Mouse (Mus musculus) G1E (cell line): Measurements from ENCODE around the gene Ttc29. TPM values are rescaled to one million over a fixed set of nuclear protein-coding genes. Genes with fewer than 3 reads are reported as not detected.
A peak's percentile ranks its signal among the peaks of the same experiment; 100 is the strongest.

Source experiments
- ATAC-seq: 2 replicates; pipeline ENCODE4 v1.8.0; 2016; ENCODE audit warnings: mild to moderate bottlenecking; ENCODE audit not compliant: insufficient number of reproducible peaks, poor library complexity, low FRiP score, severe bottlenecking; ENCODE audit errors: extremely low read depth
- DNase-seq: peaks from one replicate; pipeline ENCODE4 v3.0.0; 2012; ENCODE audit warnings: low spot score
- H3K27me3 ChIP-seq: 2 replicates; pipeline ENCODE4 v1.6.1; 2012; ENCODE audit warnings: mild to moderate bottlenecking, low read length, inconsistent platforms; ENCODE audit not compliant: insufficient read depth
- H3K36me3 ChIP-seq: replicated peaks from 2 replicates; pipeline ENCODE3; 2012; ENCODE audit warnings: mild to moderate bottlenecking, inconsistent platforms
- H3K4me1 ChIP-seq: 2 replicates; pipeline ENCODE4 v1.6.1; 2012; ENCODE audit warnings: low read depth, low read length, inconsistent platforms, mixed read lengths; ENCODE audit not compliant: insufficient read depth
- H3K4me3 ChIP-seq: 2 replicates; pipeline ENCODE4 v1.5.1; 2012; ENCODE audit warnings: low read depth, mild to moderate bottlenecking, inconsistent platforms, low read length, moderate library complexity, mixed read lengths
- H3K9me3 ChIP-seq: replicated peaks from 2 replicates; pipeline ENCODE4 v1.6.1; 2012; ENCODE audit warnings: inconsistent platforms
- CTCF ChIP-seq: IDR thresholded peaks from 2 replicates; pipeline ENCODE4 v1.5.1; 2012; ENCODE audit warnings: low read depth, low read length, inconsistent platforms, mixed read lengths
- GATA1 ChIP-seq: IDR thresholded peaks from 2 replicates; pipeline ENCODE4 v1.6.1; 2012; ENCODE audit warnings: borderline replicate concordance, low read length, inconsistent platforms, mixed read lengths
- GATA2 ChIP-seq: IDR thresholded peaks from 2 replicates; pipeline ENCODE4 v1.6.1; 2012; ENCODE audit warnings: low read depth, low read length, inconsistent platforms, borderline replicate concordance
- POLR2AphosphoS5 ChIP-seq: IDR thresholded peaks from 2 replicates; pipeline ENCODE4 v1.6.1; 2012; ENCODE audit warnings: low read depth, low read length, inconsistent platforms; ENCODE audit not compliant: insufficient replicate concordance
- TAL1 ChIP-seq: conservative IDR thresholded peaks from 2 replicates; pipeline ENCODE4 v1.6.1; 2012; ENCODE audit warnings: low read depth, low read length, inconsistent platforms, mixed read lengths
- polyA plus RNA-seq: library from polyadenylated mRNA; stranded (reverse); fragments of >175 nt; gene quantifications from 2 replicates; pipeline ENCODE4 v1.2.3, GENCODE M21; 2012
- total RNA-seq, 2 experiments: library from RNA; stranded (forward) in 1 of 2; stranded (reverse) in 1 of 2; fragments of 200-1000 nt in 1 of 2; fragments of >200 nt in 1 of 2; fragmentation: Nextera tagmentation in 1 of 2; gene quantifications; 2 replicates each; pipeline ENCODE4 v1.2.3; 2014 to 2017

The Ttc29 gene
- total RNA-seq (2014; fragmentation: Nextera tagmentation): 2.7 and 2.8 TPM in 2 replicates
- total RNA-seq (2017): 0.38 and 0.76 TPM in 2 replicates
- 0.58 and 1.2 TPM in 2 replicates for polyA plus RNA-seq

DNA sequence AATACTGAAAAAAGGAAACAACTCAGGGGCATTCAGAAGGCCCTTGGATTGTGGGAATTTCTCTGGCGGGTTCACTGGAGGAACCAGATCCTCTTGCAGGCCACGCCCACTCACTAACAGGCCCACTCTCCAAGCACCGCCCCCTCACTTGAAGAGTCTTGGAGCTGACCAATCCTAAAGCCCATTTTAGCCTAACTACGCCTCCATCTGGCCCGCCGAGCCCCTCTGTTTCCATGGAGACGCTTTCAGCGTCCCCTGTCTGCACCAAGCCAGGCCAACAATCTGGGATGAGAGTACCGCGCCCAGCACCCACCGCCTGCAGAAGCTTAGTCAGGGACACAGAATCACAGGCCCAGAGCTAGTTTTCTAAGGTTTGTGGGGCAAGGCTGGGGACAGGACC, at the start of gene Ttc29:
Ttc29 (plus strand) TSS at position 224 of the 400 bp plus-strand sequence.
- peak; percentile 75 for ATAC-seq
- H3K27me3 ChIP-seq: no peaks in the 10 kb centered on the region
- no peaks in the 10 kb centered on the region for H3K9me3 ChIP-seq
- peak within 1 kb of the TSS; percentile 66 for H3K4me3 ChIP-seq
- peak; percentile 70 for DNase-seq
- TF ChIP-seq CTCF: no peak
- TF ChIP-seq TAL1: no peak
- no peak for TF ChIP-seq GATA1
- TF ChIP-seq GATA2: no peak
- no peak for TF ChIP-seq POLR2AphosphoS5
- peaks cover 5% of the 10 kb centered on the region for H3K36me3 ChIP-seq
- H3K4me1 ChIP-seq: peaks cover 57% of the 10 kb centered on the region

DNA sequence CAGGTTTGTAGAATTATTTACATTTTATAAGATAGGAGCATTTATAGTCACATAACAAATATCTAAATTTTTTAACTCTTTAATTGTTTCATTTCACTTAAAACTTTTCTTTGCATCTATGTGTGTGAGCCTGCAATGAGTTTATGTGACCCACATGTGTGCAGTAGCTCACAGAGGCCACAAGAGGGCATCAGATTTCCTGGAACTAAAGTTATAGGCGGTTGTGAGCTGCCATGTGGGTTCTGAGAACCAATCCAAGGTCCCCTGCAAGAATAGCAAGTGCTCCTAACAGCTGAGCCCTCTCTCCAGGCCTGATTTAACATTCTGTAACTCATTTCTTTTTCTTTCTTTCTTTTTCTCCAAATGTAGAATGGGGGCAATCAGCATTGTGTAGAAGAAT, 41.7 kb upstream of the Ttc29 start:
- peaks cover 8% of the 10 kb centered on the region for H3K9me3 ChIP-seq
- H3K36me3 ChIP-seq: no peaks in the 10 kb centered on the region
- TF ChIP-seq GATA2 (no peak), CTCF (no peak), TAL1 (no peak), GATA1 (no peak), POLR2AphosphoS5 (no peak)
- no peaks in the 10 kb centered on the region for H3K27me3 ChIP-seq
- no peak for DNase-seq
- peaks cover 14% of the 10 kb centered on the region for H3K4me1 ChIP-seq
- ATAC-seq: no peak
- H3K4me3 ChIP-seq: no peak overlapping the region

DNA sequence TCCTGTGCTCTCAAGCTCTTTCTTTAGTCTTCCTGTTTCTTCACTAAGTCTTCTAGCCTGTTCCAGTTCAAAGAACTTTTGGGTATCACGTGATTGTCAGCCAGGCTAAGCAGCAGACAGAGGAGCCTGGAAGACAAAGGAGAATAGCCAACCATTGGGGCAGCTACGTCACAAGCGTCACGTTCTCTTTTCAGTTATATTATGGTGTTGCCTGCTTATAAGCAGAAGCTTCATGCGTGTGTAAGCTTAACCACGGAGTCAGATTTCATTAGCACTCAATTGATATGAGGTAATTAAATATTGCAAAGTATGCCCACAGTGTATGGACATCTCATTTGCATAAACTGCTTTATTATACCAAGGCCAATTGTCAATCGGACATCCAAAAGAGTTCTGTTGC, 30.4 kb upstream of the Ttc29 start:
- Histone ChIP-seq H3K4me1 (peaks cover 28% of the 10 kb centered on the region), H3K36me3 (no peaks in the 10 kb centered on the region), H3K27me3 (no peaks in the 10 kb centered on the region), H3K4me3 (no peak overlapping the region), H3K9me3 (no peaks in the 10 kb centered on the region)
- TF ChIP-seq GATA1 (no peak), POLR2AphosphoS5 (no peak), GATA2 (no peak), CTCF (no peak), TAL1 (no peak)
- ATAC-seq (no peak), DNase-seq (no peak)

DNA sequence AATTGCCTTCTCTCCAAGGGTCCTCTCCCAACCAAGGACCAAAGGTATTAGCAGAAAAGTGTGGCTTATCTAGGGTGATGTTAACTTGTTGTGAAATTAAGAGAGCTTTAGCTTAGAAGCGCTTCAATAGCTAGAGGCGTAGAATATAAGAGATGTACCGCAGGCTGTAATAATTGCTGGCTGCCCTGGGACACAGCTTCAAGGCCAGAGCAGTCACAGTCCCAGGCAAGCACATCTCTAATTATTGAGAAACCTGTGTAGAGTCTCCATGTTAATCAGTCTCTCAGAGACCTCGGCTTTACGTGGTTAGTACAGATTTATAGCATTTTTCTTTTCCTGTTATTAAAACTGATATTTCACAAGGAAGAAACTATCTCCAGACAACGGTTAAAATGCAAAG, 29.7 kb upstream of the Ttc29 start:
- H3K4me3 ChIP-seq: no peak overlapping the region
- peaks cover 31% of the 10 kb centered on the region for H3K4me1 ChIP-seq
- no peaks in the 10 kb centered on the region for H3K36me3 ChIP-seq
- TF ChIP-seq CTCF: no peak
- no peak for TF ChIP-seq GATA1
- TF ChIP-seq GATA2: no peak
- TF ChIP-seq TAL1: no peak
- TF ChIP-seq POLR2AphosphoS5: no peak
- ATAC-seq (no peak), DNase-seq (no peak)
- no peaks in the 10 kb centered on the region for H3K9me3 ChIP-seq
- H3K27me3 ChIP-seq: no peaks in the 10 kb centered on the region

DNA sequence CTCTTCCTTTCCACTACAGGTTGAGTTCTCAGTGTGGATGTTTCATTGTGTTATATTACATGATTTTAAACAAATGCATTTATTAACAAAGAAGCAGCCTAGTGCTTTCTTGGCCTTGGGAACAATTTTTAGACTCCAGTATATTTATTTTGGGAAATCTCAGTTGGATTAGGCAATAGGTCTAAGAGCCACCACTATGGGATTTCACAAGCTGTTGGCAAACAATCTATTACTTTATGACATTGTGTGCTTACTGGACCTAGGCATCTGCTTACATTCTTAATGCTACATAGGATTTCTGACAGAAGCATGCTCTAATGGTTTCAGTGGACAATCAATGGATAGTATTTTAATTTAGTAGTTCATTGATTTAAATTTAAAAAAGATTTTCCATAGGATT, 26.0 kb upstream of the Ttc29 start:
- no peak for ATAC-seq
- Histone ChIP-seq H3K27me3 (no peaks in the 10 kb centered on the region), H3K4me1 (peaks cover 53% of the 10 kb centered on the region), H3K9me3 (no peaks in the 10 kb centered on the region), H3K4me3 (no peak overlapping the region), H3K36me3 (no peaks in the 10 kb centered on the region)
- TF ChIP-seq TAL1 (no peak), POLR2AphosphoS5 (no peak), CTCF (no peak), GATA1 (no peak), GATA2 (no peak)
- no peak for DNase-seq

DNA sequence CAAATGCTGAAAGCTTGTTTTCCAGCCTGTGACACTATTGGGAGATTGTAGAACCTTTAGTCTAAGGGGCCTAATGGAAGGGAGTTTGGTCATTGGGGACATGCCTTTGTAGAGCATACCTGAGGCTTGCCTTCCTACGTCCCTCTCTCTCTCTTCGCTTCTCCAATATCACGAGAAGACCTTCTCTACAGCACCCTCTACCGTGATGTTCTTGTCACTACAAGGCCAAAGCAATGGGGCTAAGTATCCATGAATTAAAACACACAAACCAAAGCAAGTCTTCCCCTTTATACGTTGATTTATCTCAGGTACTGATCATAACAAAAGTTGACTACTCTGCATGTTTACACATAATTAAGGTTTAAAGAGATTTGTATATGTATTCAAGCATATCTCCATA, 8.9 kb upstream of the Ttc29 start:
- DNase-seq (peak; percentile 8), ATAC-seq (0 out of 2 replicates have a peak, but pooled peaks have one; percentile 28)
- TF ChIP-seq POLR2AphosphoS5 (no peak), CTCF (peak; percentile 76), TAL1 (no peak)
- no peaks in the 10 kb centered on the region for H3K27me3 ChIP-seq
- peaks cover 62% of the 10 kb centered on the region for H3K4me1 ChIP-seq
- H3K36me3 ChIP-seq: peaks cover 5% of the 10 kb centered on the region
- H3K9me3 ChIP-seq: no peaks in the 10 kb centered on the region
- H3K4me3 ChIP-seq: no peak overlapping the region

DNA sequence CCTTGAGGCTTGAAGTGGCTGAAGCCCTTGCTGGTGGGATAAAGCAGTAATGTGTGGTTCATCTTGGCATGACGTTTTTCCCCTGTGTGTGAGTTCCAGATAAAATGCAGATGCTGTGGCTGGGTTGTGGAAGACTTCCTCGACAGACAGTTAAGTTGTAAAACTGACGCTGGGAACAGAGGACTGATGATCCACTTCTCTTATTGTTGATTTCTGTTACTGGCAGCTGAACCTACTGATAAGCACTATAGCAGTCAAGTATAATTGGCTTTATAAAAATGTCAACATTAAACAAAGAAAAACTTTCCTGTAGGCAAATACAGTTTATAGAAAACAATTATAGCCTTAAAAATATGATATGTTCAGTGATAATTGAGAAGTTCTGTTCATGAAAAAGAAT, 2.7 kb upstream of the Ttc29 start:
- Histone ChIP-seq H3K36me3 (peaks cover 7% of the 10 kb centered on the region), H3K9me3 (no peaks in the 10 kb centered on the region), H3K4me1 (peaks cover 70% of the 10 kb centered on the region), H3K4me3 (no peak overlapping the region; the same call in 1 of the 2 replicates), H3K27me3 (no peaks in the 10 kb centered on the region)
- peak; percentile 50 for DNase-seq
- TF ChIP-seq TAL1 (peak; percentile 78), POLR2AphosphoS5 (no peak)
- peak; percentile 69 for ATAC-seq
